Mouse (Mus musculus) erythroid progenitor cell, adult 5-6 weeks (primary cell): ENCODE data around the gene Sertad1. TPM values are rescaled to one million over a fixed set of nuclear protein-coding genes. Genes with fewer than 3 reads are reported as not detected.
"Not testable (repeated sequence)": the region's sequence is repeated elsewhere in the genome, so short reads cannot be mapped to it uniquely, and the experiment has no call there.

Source experiments
- ATAC-seq: replicated peaks from 2 replicates; pipeline ENCODE4 v1.8.0; 2016; ENCODE audit warnings: moderate number of reproducible peaks, mild to moderate bottlenecking, moderate TSS enrichment, inconsistent platforms; ENCODE audit not compliant: poor library complexity, low FRiP score, severe bottlenecking
- total RNA-seq, 2 experiments: library from RNA; stranded (forward) in 1 of 2; stranded (reverse) in 1 of 2; fragments of 150-400 nt in 1 of 2; fragments of 186-747, 209-891 nt in 1 of 2; gene quantifications; 2 replicates each; pipeline versions ENCODE4 v1.2.3 to v1.2.4; 2015 to 2017; ENCODE audit warnings: low replicate concordance in 2 of 2

Sertad1 gene
- total RNA-seq, 2 experiments from 2014 or later, result 1.7 to 7.0 TPM

DNA sequence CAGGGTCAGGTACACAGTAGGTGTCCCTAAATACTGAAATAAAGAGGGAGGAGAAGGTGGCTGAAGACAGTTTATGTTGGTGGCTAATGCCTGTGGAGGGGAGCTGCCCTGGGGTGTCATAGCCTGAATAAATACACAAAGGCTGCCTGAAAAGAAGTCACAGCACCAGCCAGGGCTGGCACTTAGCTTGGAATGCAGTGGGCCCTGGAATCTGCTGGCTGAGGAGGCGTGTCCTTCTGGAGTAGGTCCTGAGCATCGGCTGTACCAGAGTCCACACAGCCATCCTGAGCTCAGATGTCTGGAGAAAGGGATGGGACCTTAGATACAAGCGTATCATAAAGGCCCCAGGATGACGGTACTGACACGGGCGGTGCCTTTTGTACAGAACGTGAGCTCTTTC is 5.1 kb downstream of the Sertad1 start:
- ATAC-seq, result no peak

- no peak for ATAC-seq
Measured at GRCm38 (mm10) chr7:27493022-27493421, 6.3 kb downstream of the Sertad1 start.

- no peak for ATAC-seq
Measured at GRCm38 (mm10) chr7:27493450-27493849, 6.7 kb downstream of the Sertad1 start.

DNA sequence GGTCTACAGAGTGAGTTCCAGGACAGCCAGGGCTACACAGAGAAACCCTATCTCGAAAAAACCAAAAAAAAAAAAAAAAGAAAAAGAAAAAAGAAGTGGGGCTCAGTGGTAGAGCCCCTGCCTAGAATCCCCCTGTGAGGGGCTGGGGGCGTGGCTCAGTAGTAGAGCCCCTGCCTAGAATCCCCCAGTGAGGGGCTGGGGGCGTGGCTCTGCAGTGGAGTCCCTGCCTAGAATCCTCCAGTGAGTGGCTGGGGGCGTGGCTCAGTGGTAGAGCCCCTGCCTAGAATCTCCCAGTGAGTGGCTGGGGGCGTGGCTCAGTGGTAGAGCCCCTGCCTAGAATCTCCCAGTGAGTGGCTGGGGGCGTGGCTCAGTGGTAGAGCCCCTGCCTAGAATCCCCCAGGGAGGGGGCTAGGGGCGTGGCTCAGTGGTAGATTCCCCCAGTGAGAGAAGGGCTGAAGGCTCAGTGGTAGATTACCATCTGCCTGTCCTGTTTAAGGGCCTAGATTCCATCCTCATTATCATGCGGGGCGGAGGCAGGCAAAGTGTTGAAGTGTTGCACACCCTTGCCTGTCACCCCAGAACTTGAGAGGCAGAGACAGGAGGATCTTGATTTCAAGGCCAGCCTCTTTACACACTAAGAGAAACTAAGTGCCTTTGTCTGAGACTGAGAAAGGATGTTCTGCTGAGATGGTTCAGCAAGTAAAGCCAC is 8.1 kb downstream of the Sertad1 start:
- ATAC-seq, result not testable (repeated sequence)

GRCm38 (mm10) chr7:27499036-27499435 is 12.3 kb downstream of the Sertad1 start, which contains the start of gene Prx:
TSS of gene Prx (plus strand) at chr7:27499324.
- ATAC-seq, result no peak

- no peak for ATAC-seq
Measured at GRCm38 (mm10) chr7:27501620-27502019, 14.9 kb downstream of the Sertad1 start.

GRCm38 (mm10) chr7:27506765-27507370 is 20.2 kb downstream of the Sertad1 start:
- ATAC-seq, result no peak

DNA sequence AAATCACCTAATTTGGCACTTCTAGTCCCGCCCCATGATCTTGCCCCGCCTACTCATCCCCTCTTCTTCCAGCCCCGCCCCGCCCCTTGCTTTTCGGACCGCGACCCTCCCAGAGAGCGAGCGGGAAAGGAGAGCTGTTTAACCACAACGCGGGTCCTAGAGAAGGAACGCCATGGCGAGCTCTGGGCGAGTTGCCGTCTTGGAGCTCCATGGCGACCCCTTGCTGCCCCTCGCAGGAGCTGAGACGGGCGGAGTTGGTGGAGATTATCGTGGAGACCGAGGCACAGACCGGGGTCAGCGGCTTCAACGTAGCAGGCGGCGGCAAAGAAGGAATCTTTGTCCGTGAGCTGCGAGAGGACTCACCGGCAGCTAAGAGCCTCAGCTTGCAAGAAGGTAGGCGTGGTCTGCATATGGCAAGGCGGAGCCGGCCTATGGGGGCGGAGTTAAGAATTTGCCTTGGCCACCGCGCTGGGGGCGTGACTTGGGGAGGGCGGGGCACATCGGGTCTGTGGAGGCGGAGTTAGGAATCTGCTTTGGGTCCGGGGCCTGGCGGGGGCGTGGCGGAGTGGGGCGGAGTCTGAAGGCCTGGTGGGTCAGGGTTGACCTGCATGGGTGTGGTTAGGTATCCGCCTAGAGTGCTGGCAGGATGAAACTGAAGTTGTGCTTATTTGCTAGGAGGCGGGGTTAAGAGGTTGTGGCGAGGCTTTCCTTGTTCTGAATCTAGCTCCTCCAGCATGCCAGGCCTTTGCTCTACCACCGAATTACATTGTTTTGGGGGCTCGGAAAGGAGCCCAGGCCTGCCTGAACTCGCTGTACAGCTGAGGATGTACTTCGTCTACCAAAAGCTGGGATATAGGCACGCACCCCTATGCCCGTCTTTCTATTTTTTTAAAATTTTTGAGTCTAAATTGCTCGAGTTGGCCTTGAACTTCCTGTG is 21.3 kb downstream of the Sertad1 start:
- ATAC-seq, result peak; percentile 89

DNA sequence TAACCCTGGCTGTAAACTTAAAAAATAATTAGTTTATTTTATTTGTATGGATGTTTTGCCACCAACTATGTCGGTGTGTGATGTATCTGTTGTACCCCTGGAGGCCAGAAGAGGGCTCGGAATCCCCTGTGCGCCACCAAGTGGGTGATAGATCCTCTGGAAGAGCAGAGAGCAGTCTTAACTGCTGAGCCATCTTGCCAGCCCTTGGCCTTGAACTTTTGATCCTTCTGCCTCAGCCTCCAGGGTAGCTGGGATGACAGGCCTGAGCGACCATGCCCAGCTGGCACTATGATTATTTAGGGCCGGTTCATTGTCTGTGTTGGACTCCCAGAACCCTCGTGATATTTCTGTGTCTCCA is 21.9 kb downstream of the Sertad1 start:
- peak; percentile 81 for ATAC-seq

GRCm38 (mm10) chr7:27510809-27511208 is 24.1 kb downstream of the Sertad1 start:
- no peak for ATAC-seq

- ATAC-seq, result no peak
Measured at GRCm38 (mm10) chr7:27514961-27515360, 28.3 kb downstream of the Sertad1 start.

GRCm38 (mm10) chr7:27518314-27518713 is 31.6 kb downstream of the Sertad1 start:
- ATAC-seq, result no peak

GRCm38 (mm10) chr7:27520104-27520503 is 33.4 kb downstream of the Sertad1 start:
- ATAC-seq, result no peak

DNA sequence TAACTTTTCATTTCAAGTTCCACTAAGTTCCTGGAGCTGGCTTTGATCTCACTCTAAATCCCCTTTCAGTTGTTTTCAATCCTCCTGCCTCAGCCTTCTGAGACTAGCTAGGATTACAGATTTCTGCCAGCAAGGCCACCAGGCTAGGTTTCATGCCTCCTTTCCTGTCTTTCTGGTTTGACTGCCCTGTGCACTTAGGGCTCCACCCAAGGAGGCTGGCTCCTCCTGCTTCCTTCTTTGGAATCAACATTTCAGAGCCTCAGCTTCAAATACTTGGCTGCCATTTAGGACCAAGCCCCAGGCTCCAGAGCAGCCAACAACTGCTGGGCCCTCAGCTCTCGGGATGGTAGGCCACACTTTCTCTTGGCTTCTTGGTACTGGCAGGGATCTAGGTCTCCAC is 33.9 kb downstream of the Sertad1 start:
- no peak for ATAC-seq

GRCm38 (mm10) chr7:27522967-27523366 is 36.3 kb downstream of the Sertad1 start, which contains the start of gene Hipk4:
TSS of gene Hipk4 (plus strand) at chr7:27523267.
- no peak for ATAC-seq

- ATAC-seq, result no peak
Measured at GRCm38 (mm10) chr7:27523805-27524204, 37.1 kb downstream of the Sertad1 start.

DNA sequence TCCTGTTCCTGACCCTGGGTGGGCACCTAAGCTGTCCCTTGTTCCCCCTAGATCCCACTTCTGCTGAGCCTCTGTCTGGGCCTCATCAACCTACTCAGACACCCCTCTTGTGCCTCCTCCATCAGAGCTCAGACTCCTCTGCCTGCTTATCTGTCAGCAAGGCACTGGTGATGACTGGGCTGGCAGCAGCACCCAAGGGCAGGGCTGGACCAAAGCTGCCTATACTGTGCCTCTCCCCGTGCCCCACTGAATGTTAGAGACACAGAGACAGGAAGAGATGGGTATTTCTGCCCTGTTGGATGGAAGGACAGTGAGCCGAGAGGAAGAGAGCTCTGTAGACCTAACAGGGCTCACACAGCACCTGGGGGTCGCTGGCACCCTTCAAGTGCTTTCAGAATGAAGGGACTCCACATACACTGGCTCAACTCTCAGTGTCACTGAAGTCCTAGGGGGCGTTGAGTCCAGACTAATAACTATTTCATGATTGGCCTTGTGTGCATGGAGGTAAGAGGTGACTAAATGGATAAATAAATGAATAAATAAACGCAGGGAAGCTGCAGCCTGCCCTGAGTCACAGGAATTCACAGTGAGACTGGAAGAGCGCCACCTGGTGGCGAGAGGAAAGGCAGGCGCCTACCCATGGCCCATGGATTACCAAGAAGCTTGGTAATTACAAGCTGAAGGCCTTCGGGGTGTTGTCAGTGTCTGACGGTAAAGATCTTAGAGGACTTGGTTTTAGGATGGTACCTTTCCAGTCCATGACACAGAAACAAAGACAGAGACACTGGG is 39.5 kb downstream of the Sertad1 start:
- peak; percentile 92 for ATAC-seq

DNA sequence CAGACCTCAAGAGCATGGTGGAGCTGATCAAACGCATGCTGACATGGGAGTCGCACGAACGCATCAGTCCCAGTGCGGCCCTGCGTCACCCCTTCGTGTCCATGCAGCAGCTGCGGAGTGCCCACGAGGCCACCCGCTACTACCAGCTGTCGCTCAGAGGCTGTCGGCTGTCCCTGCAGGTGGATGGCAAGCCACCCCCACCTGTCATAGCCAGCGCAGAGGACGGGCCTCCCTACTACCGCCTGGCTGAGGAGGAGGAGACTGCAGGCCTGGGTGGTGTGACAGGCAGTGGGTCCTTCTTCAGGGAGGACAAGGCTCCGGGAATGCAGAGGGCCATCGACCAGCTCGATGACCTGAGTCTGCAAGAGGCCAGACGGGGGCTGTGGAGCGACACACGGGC is 42.4 kb downstream of the Sertad1 start:
- ATAC-seq, result no peak

- no peak for ATAC-seq
Measured at GRCm38 (mm10) chr7:27530937-27531336, 44.2 kb downstream of the Sertad1 start.

DNA sequence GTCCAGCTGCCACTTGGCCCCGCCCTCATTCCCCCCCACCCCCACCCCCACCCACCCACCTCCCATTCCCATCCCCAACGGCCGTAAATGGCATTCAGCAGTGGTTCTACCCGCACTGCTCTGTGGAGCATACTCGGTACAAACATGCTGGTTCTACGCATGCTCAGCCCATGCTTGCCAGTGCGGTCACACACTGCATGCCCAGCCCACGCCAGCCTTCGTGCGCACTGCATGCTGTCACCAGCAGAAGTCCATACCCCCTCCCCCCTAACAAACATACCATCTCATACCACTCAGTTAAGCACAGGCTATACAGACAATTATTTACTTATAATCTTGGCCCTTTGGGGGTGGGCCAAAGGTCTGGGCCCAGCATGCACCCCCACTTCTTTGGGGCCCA is 45.0 kb downstream of the Sertad1 start:
- ATAC-seq, result no peak
